Mouse (Mus musculus): ENCODE data around the gene Sprr2a2. TPM values are rescaled to one million over a fixed set of nuclear protein-coding genes. Genes with fewer than 3 reads are reported as not detected.
"Not testable (repeated sequence)": the region's sequence is repeated elsewhere in the genome, so short reads cannot be mapped to it uniquely, and the experiment has no call there.

Sprr2a2 gene
- total RNA-seq, 2 experiments from 2014 or later, result 1.4 to 3.0 TPM

DNA sequence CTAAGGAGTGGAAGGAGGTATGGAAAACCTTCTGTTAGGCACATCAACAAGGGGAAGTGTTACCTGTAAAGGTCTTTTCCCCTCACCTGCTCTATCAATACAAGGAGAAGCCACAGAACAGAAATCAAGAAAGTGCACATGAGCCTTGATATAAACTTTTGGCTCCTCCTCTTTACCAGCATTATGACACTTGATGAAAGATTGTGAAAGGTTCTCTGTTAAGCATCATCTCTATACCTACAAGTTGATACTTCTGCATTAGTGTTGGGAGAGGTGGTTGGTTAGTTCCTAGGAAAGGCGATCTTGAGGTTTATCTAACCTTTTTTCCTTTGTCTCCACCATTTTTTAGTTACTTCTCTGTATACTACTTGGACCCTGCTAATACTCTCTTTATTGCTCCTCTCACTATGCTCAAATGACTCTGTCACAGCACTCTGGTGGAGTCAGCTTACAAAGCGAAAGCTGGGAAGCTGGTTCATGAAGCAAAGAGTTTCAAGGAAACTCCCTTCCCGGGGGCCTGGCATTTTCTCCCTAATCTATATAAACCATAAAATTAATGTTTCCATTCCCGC is 55.8 kb downstream of the Sprr2a2 start:
- DNase-seq; intact Hi-C loops (cut with DNase I): not testable (repeated sequence)

DNA sequence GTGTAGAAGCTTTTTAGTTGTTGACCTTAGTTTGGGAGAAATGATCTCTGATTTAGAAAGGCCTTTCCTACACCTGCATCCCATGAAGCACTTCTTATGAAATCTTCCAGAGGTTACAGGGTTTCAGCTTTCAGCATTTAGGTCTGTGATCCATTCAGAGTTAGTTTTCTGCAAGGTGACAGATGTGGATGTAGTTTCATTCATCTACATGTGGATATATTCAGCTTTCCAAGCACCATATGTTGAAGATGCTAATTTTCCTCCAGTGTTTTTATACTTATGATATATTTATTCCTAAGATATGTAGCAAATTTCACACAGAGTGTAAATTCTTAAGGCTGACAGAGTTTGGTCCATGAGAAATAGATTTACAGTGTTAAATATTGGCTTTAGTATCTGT is 57.8 kb downstream of the Sprr2a2 start:
- DNase-seq; intact Hi-C loops (cut with DNase I): not testable (repeated sequence)

DNA sequence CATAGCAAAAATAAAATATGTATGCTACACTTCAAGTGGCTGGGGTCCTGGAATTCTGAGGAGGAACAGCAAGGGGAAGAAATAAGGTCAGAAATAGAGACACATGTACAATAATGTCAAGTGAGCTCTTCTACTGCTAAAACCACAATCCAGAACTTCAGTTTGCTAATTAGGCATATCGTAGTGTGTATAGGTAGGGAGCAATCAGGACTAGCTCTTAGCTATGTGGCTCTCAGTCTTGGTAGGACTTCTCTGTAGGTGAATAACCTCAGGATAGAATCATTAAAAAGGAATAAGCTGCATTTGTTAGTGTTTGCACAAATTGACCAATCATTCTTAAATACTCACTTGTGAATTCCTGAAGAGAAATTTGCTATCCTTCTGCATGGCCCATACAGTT is 58.3 kb downstream of the Sprr2a2 start:
- DNase-seq; intact Hi-C loops (cut with DNase I): not testable (repeated sequence)

DNA sequence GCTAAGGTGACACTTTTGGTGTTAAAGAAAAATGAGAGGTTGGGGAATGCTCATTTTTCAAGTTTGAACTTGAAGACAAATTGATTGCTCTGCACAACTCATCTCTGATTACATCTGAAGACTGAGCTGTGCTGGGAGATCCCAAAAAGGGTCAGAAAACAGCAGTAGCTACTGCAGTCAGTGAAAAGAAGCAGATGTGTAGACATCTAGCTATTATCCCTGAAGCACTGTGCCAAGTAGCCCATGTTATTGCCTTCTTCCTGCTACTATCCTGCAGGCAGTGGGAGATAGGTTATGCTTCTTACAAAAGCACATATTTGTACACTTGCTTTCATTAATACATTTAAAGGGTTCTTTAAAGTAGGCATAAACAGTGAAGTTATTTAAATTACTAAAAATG is 63.9 kb downstream of the Sprr2a2 start:
- intact Hi-C loops (cut with DNase I); DNase-seq: not testable (repeated sequence)

- intact Hi-C loops (cut with DNase I); DNase-seq: not testable (repeated sequence)
Observed at GRCm38 (mm10) chr3:92280963-92281606, 65.4 kb downstream of the Sprr2a2 start.

DNA sequence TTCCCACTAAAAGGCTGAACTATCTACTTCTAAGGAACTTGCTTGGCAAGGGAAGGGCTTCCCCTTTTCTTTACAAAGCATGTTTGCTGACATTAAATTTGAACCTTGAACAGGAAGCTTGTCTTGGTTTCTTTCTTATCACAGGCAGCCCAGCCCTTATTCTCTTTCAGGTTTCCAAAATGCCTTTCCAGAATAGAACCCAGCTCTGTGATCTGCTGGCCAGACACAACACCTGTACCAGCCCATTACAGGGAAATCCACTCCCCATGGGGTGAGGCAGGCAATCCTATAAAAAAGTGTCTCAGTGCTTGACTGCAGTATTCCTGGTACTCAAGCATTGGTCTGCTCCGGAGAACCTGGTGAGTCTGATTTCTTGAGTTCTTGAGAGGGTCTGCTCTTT is 69.4 kb downstream of the Sprr2a2 start, which contains the start of gene Sprr2a3:
Gene Sprr2a3, plus strand, starts transcription at position 317 of the 400 bp plus-strand sequence.
- DNase-seq; intact Hi-C loops (cut with DNase I): not testable (repeated sequence)

- DNase-seq; intact Hi-C loops (cut with DNase I): not testable (repeated sequence)
Observed at GRCm38 (mm10) chr3:92288489-92288888, 72.8 kb downstream of the Sprr2a2 start.

Other genes with a start within 250 kb of the Sprr2a2 start
- not detected for gene Pglyrp3, start 201.3 kb upstream of the Sprr2a2 start, total RNA-seq (2021)
- not detected for gene Lor, start 132.8 kb upstream of the Sprr2a2 start, total RNA-seq (2021)
- gene Prr9, start 92.0 kb upstream of the Sprr2a2 start, total RNA-seq (2021), result not detected
- not detected for gene Lelp1, start 73.2 kb upstream of the Sprr2a2 start, total RNA-seq (2021)
- not detected for gene Sprr2a1, start 121 bp upstream of the Sprr2a2 start, total RNA-seq (2021)
- gene Sprr2a3, start 69.5 kb downstream of the Sprr2a2 start, total RNA-seq (2021), result not detected
- not detected for gene Sprr2b, start 100.7 kb downstream of the Sprr2a2 start, total RNA-seq (2021)
- not detected for gene Sprr2d, start 123.2 kb downstream of the Sprr2a2 start, total RNA-seq (2021)
- not detected for gene Sprr2e, start 136.2 kb downstream of the Sprr2a2 start, total RNA-seq (2021)
- gene Sprr2f, start 149.3 kb downstream of the Sprr2a2 start, total RNA-seq (2021), result not detected
- not detected for gene Sprr2h, start 169.8 kb downstream of the Sprr2a2 start, total RNA-seq (2021)
- gene Sprr2i, start 192.1 kb downstream of the Sprr2a2 start, total RNA-seq (2021), result not detected
- gene Sprr2j-ps, start 202.2 kb downstream of the Sprr2a2 start, total RNA-seq (2021), result not detected
- gene Gm9774, start 213.5 kb downstream of the Sprr2a2 start, total RNA-seq (2021), result 1 to 10 TPM; 3.1 to 5.0 TPM
- not detected for gene Sprr2k, start 216.7 kb downstream of the Sprr2a2 start, total RNA-seq (2021)
- gene Sprr1b, start 222.9 kb downstream of the Sprr2a2 start, total RNA-seq (2021), result not detected
- not detected for gene Sprr3, start 242.8 kb downstream of the Sprr2a2 start, total RNA-seq (2021)